In genomic region chr1:156749136-156749535, GRCm38 (mm10) we compare ENCODE assay signal across 22 mouse cellular contexts. TPM values are rescaled to one million over a fixed set of nuclear protein-coding genes. Genes with fewer than 3 reads are reported as not detected.
DNase-seq lines count a peak whose midpoint lies in the region; ATAC-seq lines count a peak whose summit lies in the region.
"Had no signal": no experiment of that assay in that cellular context is flagged by ENCODE, and none has a peak within 500 bp of the region (broad histone marks: within the 10 kb centered on the region; RNA-seq: fewer than 3 reads in every experiment).

No protein-coding gene starts in this region.

- H3K27ac ChIP-seq in heart, embryonic 11.5 days (ENCODE audit: low read depth, low read length): 0 out of 2 replicates have a peak overlapping the region, but pooled peaks have one; percentile 16
- H3K27ac ChIP-seq in liver, embryonic 13.5 days: peak overlapping the region; percentile 67
- H3K27ac ChIP-seq: forebrain, embryonic 13.5 days; gastrocnemius, adult 2 months; heart, embryonic 13.5 days; hindbrain, embryonic 12.5 days; intestine, embryonic 15.5 days had no signal

- no peak for DNase-seq in heart, postnatal 36 days
- peak; percentile 26 for DNase-seq in 416B (ENCODE audit: low read depth)
- no peak for DNase-seq in liver, embryonic 13.5 days
- DNase-seq in yolk sac, embryonic 10.5 days (ENCODE audit: low spot score): no peak
- DNase-seq: adrenal gland, adult 8-10 months; adrenal gland, postnatal 25 days; B cell, adult 2 months; cerebellum, adult 18-20 months; cerebellum, adult 9-10 months; gastrocnemius, adult 2 months; gastrocnemius, postnatal 25 days; heart, adult 18-20 months; heart, postnatal 14 days had no signal

- peaks cover 15% of the 10 kb centered on the region for H3K4me1 ChIP-seq in heart, embryonic 11.5 days (ENCODE audit: control insufficient read depth, insufficient read depth, low read length)
- H3K4me1 ChIP-seq in liver, embryonic 13.5 days (replicated peaks): peaks cover 91% of the 10 kb centered on the region

- H3K9ac ChIP-seq in heart, embryonic 11.5 days (ENCODE audit: low read depth, low read length): no peak overlapping the region
- no peak overlapping the region for H3K9ac ChIP-seq in liver, embryonic 13.5 days
- H3K9ac ChIP-seq: forebrain, embryonic 13.5 days; heart, embryonic 13.5 days; hindbrain, embryonic 12.5 days; hindbrain, embryonic 15.5 days; intestine, embryonic 15.5 days had no signal

- H3K36me3 ChIP-seq in heart, embryonic 11.5 days (ENCODE audit: control insufficient read depth, insufficient read depth, low read length): no peaks in the 10 kb centered on the region
- no peaks in the 10 kb centered on the region for H3K36me3 ChIP-seq in liver, embryonic 13.5 days
- H3K36me3 ChIP-seq: forebrain, embryonic 10.5 days; heart, embryonic 13.5 days; hindbrain, embryonic 12.5 days; hindbrain, embryonic 15.5 days; intestine, embryonic 15.5 days had no signal

- H3K4me2 ChIP-seq in heart, embryonic 11.5 days: no peak overlapping the region
- no peak overlapping the region for H3K4me2 ChIP-seq in liver, embryonic 13.5 days
- H3K4me2 ChIP-seq: forebrain, embryonic 13.5 days; heart, embryonic 13.5 days; hindbrain, embryonic 12.5 days; hindbrain, embryonic 15.5 days; intestine, embryonic 15.5 days had no signal

- intact Hi-C loops in heart, postnatal 36 days (cut with DNase I): loop anchor here (10.0 kb wide), 1 partner anchor 786 kb away; no protein-coding TSS in a partner anchor

- H3K4me3 ChIP-seq in heart, embryonic 11.5 days (ENCODE audit: low read depth, low read length): no peak overlapping the region
- no peak overlapping the region for H3K4me3 ChIP-seq in liver, embryonic 13.5 days (replicated peaks)
- H3K4me3 ChIP-seq: forebrain, embryonic 10.5 days; forebrain, embryonic 13.5 days; gastrocnemius, adult 2 months; heart, embryonic 13.5 days; hindbrain, embryonic 12.5 days; hindbrain, embryonic 15.5 days; intestine, embryonic 15.5 days had no signal

- no peak for ATAC-seq in heart, embryonic 11.5 days (replicated peaks; ENCODE audit: insufficient number of reproducible peaks, low FRiP score, low TSS enrichment)
- no peak for ATAC-seq in liver, embryonic 13.5 days (ENCODE audit: low read depth)
- no peak for ATAC-seq in inflammation-experienced regulatory T-cells, adult 6 months
- ATAC-seq: activated CD4-positive, CD25-positive, alpha-beta regulatory T cell, adult 4 months; intestine, embryonic 15.5 days had no signal

- H3K27me3 ChIP-seq in heart, embryonic 11.5 days (ENCODE audit: control insufficient read depth, insufficient read depth, low read length): no peaks in the 10 kb centered on the region
- no peaks in the 10 kb centered on the region for H3K27me3 ChIP-seq in liver, embryonic 13.5 days
- H3K27me3 ChIP-seq: forebrain, embryonic 13.5 days; heart, embryonic 13.5 days; hindbrain, embryonic 12.5 days; hindbrain, embryonic 15.5 days; intestine, embryonic 15.5 days had no signal

- H3K9me3 ChIP-seq in heart, embryonic 11.5 days (replicated peaks; ENCODE audit: control insufficient read depth, low read length): no peaks in the 10 kb centered on the region
- no peaks in the 10 kb centered on the region for H3K9me3 ChIP-seq in liver, embryonic 13.5 days (replicated peaks)
- H3K9me3 ChIP-seq: forebrain, embryonic 10.5 days; forebrain, embryonic 13.5 days; heart, embryonic 13.5 days; hindbrain, embryonic 12.5 days; hindbrain, embryonic 15.5 days; intestine, embryonic 15.5 days had no signal

RNA-seq across cellular contexts. Expression of gene Fam20b, which starts 30.2 kb away (rescaled TPM):
- polyA plus RNA-seq in heart, embryonic 11.5 days (2014; fragmentation: Nextera tagmentation; extraction: Ambion mirVana): 22.4 and 27.5 TPM in 2 replicates
- 10 to 100 TPM; 55.4 to 56.6 TPM for total RNA-seq in heart, postnatal 36 days (2021)
- 10.0 and 12.0 TPM in 2 replicates for polyA plus RNA-seq in liver, embryonic 13.5 days (2015; fragmentation: Nextera tagmentation; extraction: Ambion mirVana)
- 10 to 100 TPM; 11.9 to 16.9 (median 12.2) TPM for polyA plus RNA-seq in inflammation-experienced regulatory T-cells, adult 6 months (2017; shearing (Covaris generic))
